Mouse (Mus musculus) heart, embryonic 10.5 days (tissue): ENCODE measurements around the gene Gm21972. TPM values are rescaled to one million over a fixed set of nuclear protein-coding genes. Genes with fewer than 3 reads are reported as not detected.
A peak's percentile ranks its signal among the peaks of the same experiment; 100 is the strongest.

Experiments used
- DNase-seq: peaks from one replicate; pipeline ENCODE4 v3.0.0-alpha.2; 2017; ENCODE audit warnings: low spot score
- H3K27ac ChIP-seq: fragments of 300-500 bp; sonication (generic); 2 replicates; pipeline ENCODE4 v1.5.1; 2016; ENCODE audit warnings: mild to moderate bottlenecking
- H3K27me3 ChIP-seq: fragments of 300-500 bp; sonication (generic); 2 replicates; pipeline ENCODE4 v1.6.1; 2016; ENCODE audit warnings: mild to moderate bottlenecking; ENCODE audit not compliant: poor library complexity, insufficient read depth, severe bottlenecking
- H3K36me3 ChIP-seq: fragments of 300-500 bp; sonication (generic); 2 replicates; pipeline ENCODE4 v1.6.1; 2016; ENCODE audit warnings: mild to moderate bottlenecking, moderate library complexity
- H3K4me1 ChIP-seq: fragments of 300-500 bp; sonication (generic); 2 replicates; pipeline ENCODE4 v1.6.1; 2016; ENCODE audit warnings: mild to moderate bottlenecking
- H3K4me3 ChIP-seq: fragments of 300-500 bp; sonication (generic); 2 replicates; pipeline ENCODE4 v1.5.1; 2016; ENCODE audit warnings: mild to moderate bottlenecking, moderate library complexity
- H3K9me3 ChIP-seq: fragments of 300-500 bp; sonication (generic); 2 replicates; pipeline ENCODE4 v1.6.1; 2016; ENCODE audit warnings: mild to moderate bottlenecking, moderate library complexity
- WGBS: fragments of 180-500 bp; shearing (Covaris S2); methylation state at CpG from one replicate; pipeline ENCODE4 v1.1.7; 2016; 5-methylcytosine and 5-hydroxymethylcytosine counted together
- polyA plus RNA-seq: library from polyadenylated mRNA; unstranded; fragments of >200 nt; fragmentation: Nextera tagmentation; extraction: Ambion mirVana; gene quantifications from 2 replicates; pipeline ENCODE4 v1.2.1, GENCODE M21; 2016

Gm21972 gene
- polyA plus RNA-seq, 1 experiment from 2014 or later: 0.24 TPM

GRCm38 (mm10) chr1:86148161-86148560 lies 14.7 kb downstream of the Gm21972 start:
- DNase-seq: no peak

DNA sequence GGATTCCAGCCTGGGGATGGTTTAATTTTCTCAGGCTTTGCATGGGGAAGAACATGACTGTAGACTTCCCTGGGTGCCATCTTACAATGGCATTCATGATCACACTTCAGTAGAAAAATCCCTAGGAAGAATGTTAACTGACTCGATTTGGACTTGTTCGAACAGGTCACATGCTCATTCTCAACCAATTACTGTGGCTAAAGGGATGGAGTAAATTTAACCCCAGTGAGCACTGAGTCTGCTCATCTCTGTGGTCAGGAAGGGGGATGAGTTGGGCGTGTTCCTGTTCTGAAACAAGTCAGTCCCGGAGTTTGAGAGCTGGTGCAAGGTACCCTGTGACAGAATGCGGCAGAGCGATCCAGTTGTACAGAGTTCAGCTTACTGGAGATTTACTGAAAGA lies 17.5 kb downstream of the Gm21972 start:
- Histone ChIP-seq H3K27ac (no peak overlapping the region), H3K4me1 (peaks cover 10% of the 10 kb centered on the region), H3K27me3 (no peaks in the 10 kb centered on the region), H3K36me3 (no peaks in the 10 kb centered on the region), H3K9me3 (no peaks in the 10 kb centered on the region), H3K4me3 (no peak overlapping the region)
- 80% methylated on average over 6 of the region's 6 CpGs for WGBS
- DNase-seq: no peak

More at GRCm38 (mm10) chr1:86148161-86148560, 14.7 kb downstream of the Gm21972 start:
- H3K9me3 ChIP-seq: no peaks in the 10 kb centered on the region
- H3K4me1 ChIP-seq: no peaks in the 10 kb centered on the region
- no peak overlapping the region for H3K4me3 ChIP-seq
- WGBS: 80% methylated on average over 9 of the region's 9 CpGs
- no peak overlapping the region for H3K27ac ChIP-seq
- no peaks in the 10 kb centered on the region for H3K27me3 ChIP-seq
- H3K36me3 ChIP-seq: 0 out of 2 replicates have a peak, but pooled peaks cover 4% of the 10 kb centered on the region

DNA sequence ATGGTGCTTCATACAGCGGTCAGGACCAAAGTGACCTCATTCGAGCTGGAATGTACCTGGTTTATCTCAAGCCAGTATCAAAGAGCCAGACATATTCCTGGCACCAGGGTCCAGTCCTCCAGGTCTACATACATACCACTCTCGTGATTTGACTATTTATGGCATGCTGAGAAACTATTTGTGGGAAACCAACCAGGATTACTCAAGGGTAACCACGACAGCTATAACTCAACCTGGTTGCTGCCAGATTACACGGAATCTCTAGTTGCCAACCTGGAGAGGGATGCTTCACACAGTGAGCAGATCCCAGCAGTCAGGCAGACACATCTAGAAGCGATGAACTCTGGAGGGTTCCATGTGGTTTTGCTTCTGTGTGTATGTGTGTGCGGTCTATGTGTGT lies 17.9 kb downstream of the Gm21972 start:
- DNase-seq: no peak
- Histone ChIP-seq H3K27me3 (no peaks in the 10 kb centered on the region), H3K4me3 (no peak overlapping the region), H3K27ac (no peak overlapping the region), H3K4me1 (peaks cover 10% of the 10 kb centered on the region), H3K36me3 (no peaks in the 10 kb centered on the region), H3K9me3 (no peaks in the 10 kb centered on the region)
- WGBS: 73% methylated on average over 7 of the region's 7 CpGs

DNA sequence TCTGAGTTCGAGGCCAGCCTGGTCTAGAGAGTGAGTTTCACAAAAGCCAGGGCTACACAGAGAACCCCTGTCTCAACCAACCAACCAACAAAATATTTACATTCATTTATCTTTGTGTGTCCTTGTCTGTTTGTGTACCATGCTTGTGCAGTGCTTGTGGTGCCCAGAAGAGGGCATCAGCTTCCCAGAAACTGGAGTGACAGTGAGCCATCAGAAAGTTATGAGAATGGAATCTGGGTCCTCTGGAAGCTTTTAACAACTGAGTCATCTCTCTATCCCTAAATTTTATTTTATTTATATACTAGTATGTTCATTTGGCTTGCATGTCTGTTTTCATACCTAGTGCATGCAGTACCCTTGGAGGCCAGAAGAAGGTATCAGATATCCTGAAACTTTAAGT lies 19.2 kb downstream of the Gm21972 start:
- WGBS: 90% methylated on average over 1 of the region's 1 CpGs
- no peaks in the 10 kb centered on the region for H3K27me3 ChIP-seq
- H3K4me3 ChIP-seq: no peak overlapping the region
- H3K4me1 ChIP-seq: peaks cover 10% of the 10 kb centered on the region
- H3K36me3 ChIP-seq: no peaks in the 10 kb centered on the region; the same call in 1 of the 2 replicates
- H3K27ac ChIP-seq: no peak overlapping the region
- no peaks in the 10 kb centered on the region for H3K9me3 ChIP-seq
- no peak for DNase-seq

DNA sequence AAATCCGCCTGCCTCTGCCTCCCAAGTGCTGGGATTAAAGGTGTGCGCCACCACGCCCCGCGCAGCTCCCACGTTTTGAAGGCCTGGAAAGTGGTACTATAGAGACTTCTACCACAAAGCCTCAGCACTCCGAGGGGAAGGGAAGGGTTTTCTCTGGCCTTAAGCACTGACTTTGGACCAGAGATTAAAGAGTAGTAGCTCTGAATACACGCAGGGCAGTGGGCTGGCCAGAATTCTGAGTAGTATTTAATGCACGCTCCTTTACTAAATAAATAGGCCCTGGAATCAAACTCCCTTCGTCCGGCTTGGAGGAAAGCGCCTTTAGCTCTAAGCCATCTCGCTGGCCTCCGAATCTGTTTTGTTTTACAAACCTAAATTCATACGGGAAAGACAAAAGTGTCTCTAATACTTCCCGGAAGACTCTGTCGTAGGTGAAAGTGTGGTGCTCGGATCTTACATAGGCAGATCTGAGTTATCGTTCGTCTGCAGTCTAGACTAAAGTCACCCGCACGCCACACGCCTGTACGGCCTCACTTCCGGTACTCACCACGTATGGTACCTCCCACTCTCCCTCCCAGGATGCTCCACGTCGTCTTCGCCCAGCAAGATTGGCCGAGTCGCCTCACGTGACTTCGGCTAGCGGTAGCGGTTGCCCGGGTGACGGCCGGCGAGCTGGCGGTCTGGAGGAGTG lies 20.8 kb downstream of the Gm21972 start, which contains the start of gene Armc9:
Armc9 (plus strand) TSS at position 648 of the 691 bp plus-strand sequence.
- WGBS: 4% methylated on average over 40 of the region's 40 CpGs
- peak; percentile 99 for DNase-seq
- peak within 1 kb of the TSS; percentile 85 for H3K4me3 ChIP-seq
- H3K36me3 ChIP-seq: peaks cover 2% of the 10 kb centered on the region; the same call in 1 of the 2 replicates
- no peaks in the 10 kb centered on the region for H3K9me3 ChIP-seq
- H3K4me1 ChIP-seq: peaks cover 10% of the 10 kb centered on the region
- H3K27ac ChIP-seq: peak within 1 kb of the TSS; percentile 85
- no peaks in the 10 kb centered on the region for H3K27me3 ChIP-seq

- no peak for DNase-seq
Observed at GRCm38 (mm10) chr1:86154824-86155164, 21.4 kb downstream of the Gm21972 start.

GRCm38 (mm10) chr1:86156075-86156474 lies 22.6 kb downstream of the Gm21972 start:
- WGBS: 84% methylated on average over 3 of the region's 3 CpGs
- Histone ChIP-seq H3K27ac (no peak overlapping the region), H3K4me3 (no peak overlapping the region), H3K27me3 (no peaks in the 10 kb centered on the region), H3K9me3 (no peaks in the 10 kb centered on the region), H3K4me1 (peaks cover 10% of the 10 kb centered on the region), H3K36me3 (peaks cover 14% of the 10 kb centered on the region)
- no peak for DNase-seq

More at GRCm38 (mm10) chr1:86154824-86155164, 21.4 kb downstream of the Gm21972 start:
- Histone ChIP-seq H3K27ac (peak overlapping the region; percentile 85), H3K36me3 (peaks cover 2% of the 10 kb centered on the region; the same call in 1 of the 2 replicates), H3K4me3 (peak overlapping the region; percentile 85), H3K9me3 (no peaks in the 10 kb centered on the region), H3K4me1 (peaks cover 10% of the 10 kb centered on the region), H3K27me3 (no peaks in the 10 kb centered on the region)
- whole genome bisulfite sequencing: under 1% methylated on average over 17 of the region's 18 CpGs

DNA sequence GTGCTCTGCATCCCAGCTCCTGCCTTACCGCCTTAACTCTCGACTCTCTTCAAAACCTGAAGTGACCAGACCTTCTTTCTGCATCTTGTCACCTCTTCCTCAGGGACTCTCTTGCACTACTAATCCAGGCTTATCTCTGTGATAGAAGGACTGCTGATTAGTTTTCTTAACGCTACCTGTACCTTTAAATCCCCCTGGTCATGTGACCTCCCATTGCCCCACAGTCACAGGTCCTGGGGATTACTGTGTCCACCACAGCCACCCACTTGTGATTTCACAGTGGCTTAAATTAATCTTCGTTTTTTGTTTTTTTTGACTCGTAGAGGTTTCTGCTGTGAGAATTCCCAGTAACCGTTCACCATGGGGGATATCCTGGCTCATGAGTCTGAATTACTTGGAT lies 23.2 kb downstream of the Gm21972 start:
- H3K27ac ChIP-seq: no peak overlapping the region
- no peaks in the 10 kb centered on the region for H3K9me3 ChIP-seq
- H3K36me3 ChIP-seq: peaks cover 19% of the 10 kb centered on the region
- peaks cover 10% of the 10 kb centered on the region for H3K4me1 ChIP-seq
- DNase-seq: no peak
- no peaks in the 10 kb centered on the region for H3K27me3 ChIP-seq
- H3K4me3 ChIP-seq: no peak overlapping the region
- WGBS: 73% methylated on average over 6 of the region's 6 CpGs

DNA sequence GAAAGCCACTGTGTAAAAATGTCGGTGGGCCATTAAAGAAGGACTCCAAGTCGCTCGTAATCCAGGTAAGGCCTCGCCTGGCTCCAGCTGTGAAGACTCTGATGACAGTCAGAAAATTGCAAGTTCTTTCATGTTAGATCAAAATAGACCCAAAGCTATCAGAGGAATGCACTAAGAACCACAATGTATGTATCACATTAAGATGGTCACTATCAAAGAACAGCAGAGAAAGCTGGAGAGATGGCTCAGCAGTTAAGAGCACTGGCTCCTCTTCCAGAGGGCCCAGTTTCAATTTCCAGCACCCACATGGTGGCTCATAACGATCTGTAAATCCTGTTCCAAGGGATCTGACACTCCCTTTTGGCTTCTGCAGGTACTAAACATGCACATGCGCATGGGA lies 26.6 kb downstream of the Gm21972 start:
- H3K4me1 ChIP-seq: peaks cover 4% of the 10 kb centered on the region
- H3K4me3 ChIP-seq: no peak overlapping the region
- 87% methylated on average over 6 of the region's 6 CpGs for WGBS
- H3K27me3 ChIP-seq: no peaks in the 10 kb centered on the region
- H3K27ac ChIP-seq: no peak overlapping the region
- no peak for DNase-seq
- peaks cover 37% of the 10 kb centered on the region for H3K36me3 ChIP-seq
- no peaks in the 10 kb centered on the region for H3K9me3 ChIP-seq

DNA sequence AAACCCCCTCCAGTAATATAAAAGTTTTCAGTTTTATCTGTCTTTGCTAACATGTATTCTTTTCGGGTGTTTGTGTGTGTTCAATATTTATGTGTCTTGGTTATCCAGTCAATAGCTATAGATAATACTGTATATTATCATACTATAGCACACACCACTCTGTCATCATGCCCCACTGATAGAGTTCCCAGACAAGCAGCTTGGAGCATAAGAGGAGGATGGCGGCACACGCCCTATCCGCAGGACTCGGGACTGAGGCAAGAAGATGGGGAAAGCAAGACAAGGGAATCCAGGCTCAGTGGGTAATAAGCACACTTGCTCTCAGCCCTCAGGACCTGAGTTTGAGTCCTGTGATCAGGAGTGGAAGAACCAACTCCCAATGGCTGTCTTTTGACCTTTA lies 27.0 kb downstream of the Gm21972 start:
- no peaks in the 10 kb centered on the region for H3K27me3 ChIP-seq
- no peak for DNase-seq
- H3K27ac ChIP-seq: no peak overlapping the region
- H3K4me3 ChIP-seq: no peak overlapping the region
- 89% methylated on average over 5 of the region's 5 CpGs for WGBS
- no peaks in the 10 kb centered on the region for H3K9me3 ChIP-seq
- peaks cover 37% of the 10 kb centered on the region for H3K36me3 ChIP-seq
- H3K4me1 ChIP-seq: 0 out of 2 replicates have a peak, but pooled peaks cover under 1% of the 10 kb centered on the region

DNA sequence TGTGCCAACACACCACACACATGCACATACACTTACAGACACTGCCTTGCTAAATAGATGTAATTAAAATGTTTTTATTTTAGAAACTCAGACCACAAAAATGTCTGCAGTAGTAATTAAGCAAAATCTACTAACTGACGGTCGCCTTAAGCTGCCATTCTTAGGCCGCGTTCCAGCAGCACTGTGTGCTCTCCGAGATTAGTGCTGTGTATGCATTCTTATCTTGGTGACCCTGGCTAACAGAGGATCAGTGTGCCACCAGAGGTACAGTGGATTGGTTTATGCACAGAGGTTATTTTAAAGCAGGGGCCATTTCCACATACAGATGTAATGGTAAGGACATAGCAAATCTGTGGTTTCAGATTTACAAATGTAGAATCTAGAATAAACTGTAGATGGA lies 27.6 kb downstream of the Gm21972 start:
- 78% methylated on average over 5 of the region's 5 CpGs for WGBS
- no peaks in the 10 kb centered on the region for H3K4me1 ChIP-seq
- H3K9me3 ChIP-seq: no peaks in the 10 kb centered on the region
- H3K36me3 ChIP-seq: peaks cover 37% of the 10 kb centered on the region
- H3K27me3 ChIP-seq: no peaks in the 10 kb centered on the region
- H3K4me3 ChIP-seq: no peak overlapping the region
- DNase-seq: no peak
- no peak overlapping the region for H3K27ac ChIP-seq

- Histone ChIP-seq H3K27ac (no peak overlapping the region), H3K4me1 (no peaks in the 10 kb centered on the region), H3K27me3 (no peaks in the 10 kb centered on the region), H3K9me3 (no peaks in the 10 kb centered on the region), H3K4me3 (no peak overlapping the region), H3K36me3 (peaks cover 24% of the 10 kb centered on the region)
- no peak for DNase-seq
- 86% methylated on average over 5 of the region's 5 CpGs for WGBS
Observed at GRCm38 (mm10) chr1:86174602-86175001, 41.2 kb downstream of the Gm21972 start.

- 87% methylated on average over 2 of the region's 2 CpGs for WGBS
- no peak overlapping the region for H3K27ac ChIP-seq
- H3K27me3 ChIP-seq: no peaks in the 10 kb centered on the region
- H3K4me3 ChIP-seq: no peak overlapping the region
- peaks cover 24% of the 10 kb centered on the region for H3K36me3 ChIP-seq
- H3K9me3 ChIP-seq: no peaks in the 10 kb centered on the region
- no peaks in the 10 kb centered on the region for H3K4me1 ChIP-seq
- DNase-seq: no peak
Observed at GRCm38 (mm10) chr1:86176066-86176465, 42.6 kb downstream of the Gm21972 start.
